25 mouse cellular contexts compared by ENCODE assay signal in the genomic region with DNA sequence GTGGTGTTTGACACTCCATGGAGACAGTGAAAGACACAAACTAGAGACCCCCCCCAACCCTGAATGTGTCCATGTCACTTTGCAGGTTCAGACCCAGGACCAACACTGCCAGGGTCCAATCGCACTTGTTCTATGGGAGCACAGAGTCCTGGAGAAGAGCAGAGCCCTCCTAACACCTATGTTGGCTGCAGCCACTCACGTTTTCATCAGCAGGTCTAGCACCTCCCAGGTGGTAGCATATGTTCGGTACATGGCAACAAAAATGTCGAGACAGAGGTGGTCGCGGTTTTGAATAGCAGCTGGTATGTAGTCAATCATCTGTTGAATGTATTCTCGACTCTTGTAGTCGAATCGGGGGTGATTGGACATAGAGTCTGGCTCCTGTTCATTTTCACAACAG. TPM values are rescaled to one million over a fixed set of nuclear protein-coding genes. Genes with fewer than 3 reads are reported as not detected.
"Had no signal": no experiment of that assay in that cellular context is flagged by ENCODE, and none has a peak within 500 bp of the region (broad histone marks: within the 10 kb centered on the region; RNA-seq: fewer than 3 reads in every experiment).

No protein-coding gene starts in this region.

- H3K27me3 ChIP-seq: neural tube, embryonic 12.5 days; neural tube, embryonic 13.5 days; neural tube, embryonic 15.5 days; stomach, embryonic 15.5 days had no signal

- H3K27ac ChIP-seq: neural tube, embryonic 12.5 days; neural tube, embryonic 13.5 days; neural tube, embryonic 15.5 days; stomach, embryonic 15.5 days; stomach, postnatal 0 days had no signal

- H3K9me3 ChIP-seq: stomach, embryonic 15.5 days had no signal

- H3K4me3 ChIP-seq: neural tube, embryonic 12.5 days; neural tube, embryonic 13.5 days; neural tube, embryonic 15.5 days; stomach, embryonic 15.5 days had no signal

- DNase-seq: retina, postnatal 1 day; right cerebral cortex, adult 18-20 months; right cerebral cortex, postnatal 14 days; right cerebral cortex, postnatal 25 days; right cerebral cortex, postnatal 4 days; spleen, adult 18-20 months; thymus, adult 18-20 months; thymus, adult 2 months; thymus, postnatal 14 days; thymus, postnatal 25 days; thymus, postnatal 36 days; thymus, postnatal 4 days had no signal

- H3K4me2 ChIP-seq: neural tube, embryonic 12.5 days; neural tube, embryonic 13.5 days; neural tube, embryonic 15.5 days; stomach, embryonic 15.5 days had no signal

- H3K36me3 ChIP-seq: neural tube, embryonic 12.5 days; neural tube, embryonic 13.5 days; neural tube, embryonic 15.5 days; stomach, embryonic 15.5 days had no signal

- H3K4me1 ChIP-seq: neural tube, embryonic 12.5 days; neural tube, embryonic 13.5 days; neural tube, embryonic 15.5 days; stomach, embryonic 15.5 days had no signal

- H3K9ac ChIP-seq: neural tube, embryonic 12.5 days; neural tube, embryonic 13.5 days; neural tube, embryonic 15.5 days; stomach, embryonic 15.5 days had no signal

RNA-seq across cellular contexts. Expression of a gene that starts 0.6 kb away (rescaled TPM):
- total RNA-seq: neutrophil, adult 5-6 weeks had no signal
- polyA plus RNA-seq: neural tube, embryonic 12.5 days; neural tube, embryonic 13.5 days; neural tube, embryonic 14.5 days; neural tube, embryonic 15.5 days; small intestine, adult 2 months; spleen, adult 2 months; stomach, embryonic 14.5 days; stomach, embryonic 15.5 days; stomach, embryonic 16.5 days; stomach, postnatal 0 days; thymus, adult 2 months; thymus, postnatal 0 days; urinary bladder, adult 2 months had no signal
